Mouse (Mus musculus): ENCODE data around the gene Usp30.

Gene Usp30

DNA sequence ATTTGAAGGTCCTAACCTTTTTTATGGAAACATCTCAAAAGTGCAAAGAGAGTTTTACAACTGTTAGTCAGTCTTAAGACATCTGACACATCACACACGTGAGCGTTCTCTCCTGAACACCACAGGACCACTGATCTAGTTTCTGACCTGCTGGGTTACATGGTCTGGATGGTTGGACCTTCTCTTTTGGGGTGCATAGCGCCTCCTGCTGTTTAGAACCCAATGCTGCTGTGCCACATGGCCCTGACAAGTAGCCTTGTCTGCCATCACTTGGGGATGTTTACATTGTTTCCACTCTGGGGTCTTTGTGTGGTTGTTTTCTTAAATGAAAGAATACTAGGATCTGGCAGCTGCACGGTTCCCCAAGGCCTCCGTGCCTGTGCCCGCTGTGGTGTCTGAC, 48.1 kb downstream of the Usp30 start:
- in situ Hi-C loops (cut with MboI; ENCODE audit: low pct_unique_long_range_greater_than_20kb in 1 of 2, low sequenced_read_pairs in 2 of 2, unreplicated experiment in 1 of 2): no loop called here

DNA sequence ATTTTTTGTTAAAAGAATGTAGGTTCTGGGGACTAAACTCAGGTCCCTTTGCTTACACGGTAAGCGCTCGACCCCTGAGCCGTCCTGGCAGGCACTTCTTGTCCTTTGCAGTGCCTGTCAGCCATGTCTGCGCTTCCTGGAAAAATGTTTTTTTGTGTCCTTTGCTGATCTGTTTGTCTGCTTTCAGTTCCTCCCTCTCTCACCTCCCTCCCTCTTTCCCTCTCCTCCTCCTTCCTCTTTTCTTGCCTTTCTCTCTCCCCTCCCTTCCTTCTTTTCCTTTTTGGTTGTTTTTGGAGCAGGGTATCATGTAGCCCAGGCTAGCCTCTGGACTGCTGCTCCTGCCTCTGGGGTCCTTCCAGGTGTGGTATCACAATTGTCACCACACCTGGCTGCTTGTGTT, 49.8 kb downstream of the Usp30 start:
- in situ Hi-C loops (cut with MboI; ENCODE audit: low pct_unique_long_range_greater_than_20kb in 1 of 2, low sequenced_read_pairs in 2 of 2, unreplicated experiment in 1 of 2): no loop called here

DNA sequence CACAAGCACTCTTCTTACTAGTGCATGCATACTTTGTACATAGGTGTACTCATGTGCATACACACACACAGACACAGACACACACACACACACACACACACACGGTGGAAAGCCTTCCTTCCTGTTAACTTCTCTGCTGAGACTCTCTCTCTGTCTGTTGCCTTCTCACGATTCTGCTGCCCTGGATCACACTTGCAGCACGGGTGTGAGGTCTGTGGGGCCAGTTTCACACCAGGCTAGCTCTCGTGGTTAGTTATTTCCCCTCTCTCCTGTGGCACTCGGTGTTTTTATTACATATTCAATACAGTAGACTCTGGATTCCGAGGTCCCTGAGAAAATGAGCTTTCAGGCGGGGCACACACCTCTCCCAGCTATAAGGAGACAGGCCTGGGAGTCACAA, 51.3 kb downstream of the Usp30 start:
- in situ Hi-C loops (cut with MboI; ENCODE audit: low pct_unique_long_range_greater_than_20kb in 1 of 2, low sequenced_read_pairs in 2 of 2, unreplicated experiment in 1 of 2): no loop called here

DNA sequence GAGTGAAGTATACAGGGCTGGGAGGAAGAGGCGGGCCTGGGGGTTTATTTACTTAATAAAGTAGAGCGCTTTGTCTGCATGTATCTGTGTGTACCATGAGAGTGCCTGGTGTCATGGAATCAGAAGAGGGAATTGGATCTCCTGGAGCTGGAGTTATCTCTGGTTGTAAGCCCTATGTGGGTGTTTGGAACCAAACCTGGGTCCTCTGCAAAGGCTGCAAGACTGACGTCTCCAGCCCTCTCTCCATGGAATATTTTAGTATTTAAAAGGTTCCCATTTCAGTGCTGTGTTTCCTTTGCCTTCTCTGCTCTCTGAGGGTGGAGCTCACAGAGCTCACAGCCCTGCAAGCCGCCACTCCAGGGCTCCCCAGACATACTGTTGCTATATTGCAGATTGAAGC, 54.5 kb downstream of the Usp30 start:
- in situ Hi-C loops (cut with MboI; ENCODE audit: low pct_unique_long_range_greater_than_20kb in 1 of 2, low sequenced_read_pairs in 2 of 2, unreplicated experiment in 1 of 2): no loop called here

DNA sequence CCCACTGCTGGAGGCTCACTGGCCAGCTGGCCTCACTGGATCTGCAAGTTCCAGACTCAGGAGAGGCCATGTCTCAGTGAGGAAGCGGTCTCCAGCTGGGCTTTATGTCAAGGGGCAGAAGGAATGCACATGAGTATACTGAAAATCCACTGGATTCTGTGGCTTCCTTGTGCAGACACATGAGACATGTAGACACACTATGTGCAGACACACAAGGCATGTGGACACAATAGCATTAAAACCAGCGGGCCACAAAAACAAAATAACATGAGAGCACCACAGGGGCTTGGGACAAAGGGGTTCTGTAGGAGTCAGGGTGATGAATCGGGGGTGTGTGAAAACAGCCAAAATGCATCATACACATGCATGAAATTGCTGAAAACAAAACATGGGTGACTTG, 60.7 kb downstream of the Usp30 start:
- in situ Hi-C loops (cut with MboI; ENCODE audit: low pct_unique_long_range_greater_than_20kb in 1 of 2, low sequenced_read_pairs in 2 of 2, unreplicated experiment in 1 of 2): no loop called here

DNA sequence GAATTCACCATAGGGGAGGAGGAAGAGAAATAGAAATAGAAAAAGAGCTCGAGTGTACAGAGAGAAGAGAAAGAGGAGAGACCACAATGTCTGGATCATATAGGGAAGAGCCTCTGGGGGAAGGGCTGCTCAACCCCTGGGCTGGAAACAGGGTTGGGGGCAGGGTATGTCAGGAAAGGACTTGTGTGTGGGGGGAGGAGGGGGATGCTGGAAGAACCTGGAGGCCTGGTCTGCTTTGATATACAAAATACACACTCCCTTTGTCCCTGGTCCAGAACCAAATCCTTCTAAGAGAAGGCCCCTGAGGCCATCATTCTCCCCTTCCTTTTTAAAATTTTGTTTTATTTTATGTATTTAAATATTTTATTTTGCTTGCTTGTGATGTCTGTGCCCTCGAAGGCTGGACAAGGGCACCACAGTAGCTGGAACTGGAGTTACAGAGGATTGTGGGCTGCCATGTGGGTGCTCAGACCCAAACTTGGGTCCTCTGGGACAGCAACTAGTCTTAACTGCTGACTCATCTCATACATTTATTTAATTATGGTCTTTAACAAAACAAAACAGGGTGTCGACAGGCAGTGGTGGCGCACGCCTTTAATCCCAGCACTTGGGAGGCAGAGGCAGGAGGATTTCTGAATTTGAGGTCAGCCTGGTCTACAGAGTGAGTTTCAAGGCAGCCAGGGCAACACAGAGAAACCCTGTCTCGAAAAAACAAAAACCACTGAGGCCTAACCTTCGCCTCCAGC, 61.4 kb downstream of the Usp30 start:
- in situ Hi-C loops (cut with MboI; ENCODE audit: low pct_unique_long_range_greater_than_20kb in 1 of 2, low sequenced_read_pairs in 2 of 2, unreplicated experiment in 1 of 2): no loop called here

DNA sequence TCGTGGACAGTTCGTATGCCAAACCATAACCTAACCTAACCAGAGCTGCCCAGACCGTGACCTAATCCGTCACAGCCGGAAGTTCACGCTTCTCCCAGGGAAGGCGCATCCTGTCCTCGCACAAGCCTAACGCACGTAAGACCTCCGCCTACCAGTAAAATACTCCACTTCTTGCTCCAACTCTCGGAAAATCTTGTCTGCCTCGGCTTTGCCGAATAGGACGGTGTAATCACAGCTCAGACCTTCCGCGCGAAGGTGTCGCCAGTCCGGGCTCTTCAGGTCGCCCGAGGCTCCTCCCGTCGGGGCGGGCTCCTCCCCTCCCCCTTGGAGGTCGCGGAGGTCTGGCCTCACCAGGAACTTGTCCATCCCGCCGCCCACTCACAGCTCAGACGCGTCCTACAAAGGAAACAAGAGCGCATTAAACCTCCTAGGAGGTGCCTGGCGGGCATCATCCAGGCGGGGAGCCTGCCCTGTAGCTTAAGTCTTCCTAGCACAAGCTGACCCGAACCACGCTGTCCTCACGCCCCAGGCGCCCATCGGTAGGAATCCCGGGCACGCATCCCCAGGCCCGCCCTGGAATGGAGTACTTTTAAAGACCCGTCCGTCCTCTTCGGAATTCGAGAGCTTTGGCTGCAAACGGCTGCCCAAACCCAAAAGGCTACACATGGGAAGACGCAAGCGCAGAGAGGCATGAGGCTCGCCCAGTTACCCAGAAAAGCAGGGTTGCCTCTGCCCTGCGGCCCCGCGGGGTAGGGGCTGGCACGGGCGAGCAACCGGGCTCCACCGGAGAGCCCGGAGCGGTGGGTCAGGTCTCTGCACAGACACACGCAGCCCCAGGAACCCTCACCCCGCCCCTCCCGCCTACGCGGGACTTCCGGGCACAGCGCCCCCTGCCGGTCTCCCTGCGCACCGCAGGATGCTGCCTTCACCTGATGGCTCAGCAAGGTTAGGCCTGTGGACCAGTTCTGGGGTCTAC, 62.4 kb downstream of the Usp30 start, which contains the start of gene Alkbh2:
Gene Alkbh2, minus strand, starts transcription at position 845 of the 976 bp plus-strand sequence.
- in situ Hi-C loops (cut with MboI; ENCODE audit: low pct_unique_long_range_greater_than_20kb in 1 of 2, low sequenced_read_pairs in 2 of 2, unreplicated experiment in 1 of 2): no loop called here

DNA sequence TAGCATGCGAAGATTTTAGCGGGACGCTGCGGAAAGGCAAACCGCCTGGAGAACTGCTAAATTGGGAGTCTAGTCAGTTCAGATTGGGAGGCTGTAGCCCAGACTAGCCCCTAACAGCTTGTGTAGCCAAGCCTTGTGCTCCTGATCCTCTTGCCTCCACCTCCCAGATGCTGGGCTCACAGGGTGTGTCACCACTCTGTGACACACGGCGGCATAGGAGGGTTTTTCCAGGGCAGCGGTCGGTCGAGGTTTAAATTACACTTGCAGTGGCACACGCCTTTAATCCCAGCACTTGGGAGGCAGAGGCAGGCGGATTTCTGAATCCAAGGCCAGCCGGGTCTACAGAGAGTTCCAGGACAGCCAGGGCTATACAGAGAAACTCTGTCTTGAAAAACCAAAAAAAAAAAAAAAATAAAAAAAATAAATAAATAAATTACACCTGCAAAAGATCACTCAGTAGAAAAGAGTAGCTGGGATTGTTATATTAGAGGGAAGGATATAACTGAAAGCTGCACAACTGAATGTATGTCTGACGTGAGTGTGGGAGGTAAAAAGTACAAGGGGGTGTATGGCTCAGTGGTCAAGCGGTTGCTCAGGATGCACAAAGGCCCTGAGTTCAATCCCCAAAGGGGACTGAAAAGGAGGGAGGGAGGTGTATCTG, 64.4 kb downstream of the Usp30 start:
- in situ Hi-C loops (cut with MboI; ENCODE audit: low pct_unique_long_range_greater_than_20kb in 1 of 2, low sequenced_read_pairs in 2 of 2, unreplicated experiment in 1 of 2): no loop called here

DNA sequence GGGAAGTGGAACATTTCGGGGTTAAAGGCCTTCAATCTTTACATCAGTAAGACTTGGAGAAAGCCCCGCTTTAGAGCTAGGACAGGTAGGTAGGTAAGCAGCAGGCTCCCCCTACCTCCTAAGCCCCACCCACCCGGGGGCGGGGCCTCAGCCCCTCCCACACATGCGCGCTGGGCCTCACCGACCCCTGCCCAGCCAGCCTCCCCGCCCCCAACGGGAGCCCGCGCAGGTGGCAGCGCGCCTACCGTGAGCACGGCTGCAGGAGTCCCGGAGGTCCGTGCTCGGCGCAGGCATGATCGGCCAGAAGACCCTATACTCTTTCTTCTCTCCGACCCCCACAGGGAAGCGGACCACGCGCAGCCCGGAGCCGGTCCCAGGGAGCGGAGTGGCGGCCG, 64.9 kb downstream of the Usp30 start, which contains the start of gene Ung:
Gene Ung, plus strand, starts transcription at position 176 of the 395 bp plus-strand sequence.
- in situ Hi-C loops (cut with MboI; ENCODE audit: low pct_unique_long_range_greater_than_20kb in 1 of 2, low sequenced_read_pairs in 2 of 2, unreplicated experiment in 1 of 2): no loop called here

DNA sequence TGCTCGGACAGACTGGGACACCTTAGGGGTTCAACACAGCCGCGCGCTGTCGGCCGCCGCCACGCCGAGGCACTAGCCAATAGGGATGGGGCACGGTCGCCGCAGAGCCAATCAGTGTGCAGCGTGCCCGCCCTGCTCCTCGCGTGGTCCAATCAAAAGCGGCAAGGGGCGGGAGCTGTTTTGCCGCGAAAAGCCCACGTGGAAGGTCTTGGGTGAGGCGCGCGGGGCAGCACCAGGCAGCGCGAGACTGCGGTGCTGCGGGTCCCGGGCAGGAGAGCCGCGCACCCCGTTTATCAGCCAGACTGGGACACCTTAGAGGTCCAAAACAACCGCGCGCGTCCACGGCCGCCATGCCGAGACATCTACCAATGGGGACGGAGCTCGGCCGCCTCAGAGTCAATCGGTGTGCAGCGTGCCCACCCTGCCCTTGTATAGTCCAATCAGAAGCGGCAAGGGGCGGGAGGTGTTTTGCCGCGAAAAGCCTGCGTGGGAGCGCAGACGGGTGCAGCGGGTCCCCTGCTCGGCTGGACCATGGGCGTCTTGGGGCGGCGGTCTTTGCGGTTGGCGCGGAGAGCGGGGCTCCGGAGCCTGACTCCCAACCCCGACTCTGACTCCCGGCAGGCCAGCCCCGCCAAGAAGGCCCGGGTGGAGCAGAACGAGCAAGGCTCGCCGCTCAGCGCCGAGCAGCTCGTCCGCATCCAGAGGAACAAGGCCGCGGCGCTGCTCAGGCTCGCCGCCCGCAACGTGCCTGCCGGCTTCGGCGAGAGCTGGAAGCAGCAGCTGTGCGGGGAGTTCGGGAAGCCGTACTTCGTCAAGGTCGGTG, 65.6 kb downstream of the Usp30 start:
- in situ Hi-C loops (cut with MboI; ENCODE audit: low pct_unique_long_range_greater_than_20kb in 1 of 2, low sequenced_read_pairs in 2 of 2, unreplicated experiment in 1 of 2): no loop called here

DNA sequence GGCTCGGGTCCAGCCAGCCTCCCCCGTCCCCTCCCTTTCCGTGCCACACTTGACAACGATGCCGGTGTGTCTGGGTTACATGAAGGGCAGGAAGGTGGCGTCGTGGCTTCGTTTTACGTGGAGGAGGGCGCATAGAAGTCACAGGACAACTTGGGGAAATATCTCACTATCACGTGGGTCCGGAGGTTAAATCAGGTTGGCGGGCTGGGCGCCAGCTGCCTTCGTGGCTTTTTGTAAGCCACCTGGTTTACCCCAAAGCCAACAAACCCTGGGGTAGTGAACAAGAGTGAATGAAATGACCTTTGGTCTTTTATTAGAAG, 66.2 kb downstream of the Usp30 start:
- in situ Hi-C loops (cut with MboI; ENCODE audit: low pct_unique_long_range_greater_than_20kb in 1 of 2, low sequenced_read_pairs in 2 of 2, unreplicated experiment in 1 of 2): no loop called here

DNA sequence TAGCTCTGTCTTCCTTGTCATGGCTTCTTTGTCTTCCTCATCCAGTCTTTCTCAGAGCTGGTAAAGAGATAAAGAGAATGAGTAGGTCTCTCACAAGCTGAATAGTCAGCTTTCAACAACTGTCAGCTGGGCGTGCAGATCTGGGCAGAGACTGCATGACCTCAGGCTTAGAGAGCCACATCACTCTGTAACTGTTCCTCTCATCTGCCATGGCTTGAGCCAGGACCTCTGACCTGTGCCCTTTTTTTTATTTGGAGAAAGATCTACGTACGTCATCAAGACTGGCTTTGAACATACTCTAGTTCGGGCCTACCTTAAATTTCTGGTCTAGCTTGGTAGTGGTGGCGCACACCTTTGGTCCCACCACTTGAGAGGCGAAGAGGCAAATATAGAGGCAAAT, 67.6 kb downstream of the Usp30 start:
- in situ Hi-C loops (cut with MboI; ENCODE audit: low pct_unique_long_range_greater_than_20kb in 1 of 2, low sequenced_read_pairs in 2 of 2, unreplicated experiment in 1 of 2): no loop called here

DNA sequence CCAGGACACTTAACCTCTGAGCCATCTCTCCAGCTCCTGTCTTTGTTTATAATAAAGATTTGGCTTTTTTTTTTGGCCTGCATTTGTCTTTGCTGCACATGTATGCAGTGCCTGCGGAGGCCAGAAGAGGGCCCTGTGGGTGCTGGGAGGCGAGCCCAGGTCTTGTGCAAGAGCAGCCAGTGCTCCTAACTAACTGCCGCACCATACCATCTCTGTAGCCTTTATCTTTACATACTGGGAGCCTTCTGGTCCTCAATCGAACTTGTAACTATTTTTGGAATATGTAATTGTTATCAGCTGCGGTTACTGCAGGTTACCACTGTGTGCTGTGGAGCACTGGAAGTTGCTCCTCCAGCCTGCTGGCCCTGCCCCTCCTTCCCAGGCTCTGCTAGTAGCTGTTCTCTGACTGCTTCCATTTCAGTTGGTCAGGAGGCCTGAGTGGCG, 68.9 kb downstream of the Usp30 start:
- in situ Hi-C loops (cut with MboI; ENCODE audit: low pct_unique_long_range_greater_than_20kb in 1 of 2, low sequenced_read_pairs in 2 of 2, unreplicated experiment in 1 of 2): no loop called here

DNA sequence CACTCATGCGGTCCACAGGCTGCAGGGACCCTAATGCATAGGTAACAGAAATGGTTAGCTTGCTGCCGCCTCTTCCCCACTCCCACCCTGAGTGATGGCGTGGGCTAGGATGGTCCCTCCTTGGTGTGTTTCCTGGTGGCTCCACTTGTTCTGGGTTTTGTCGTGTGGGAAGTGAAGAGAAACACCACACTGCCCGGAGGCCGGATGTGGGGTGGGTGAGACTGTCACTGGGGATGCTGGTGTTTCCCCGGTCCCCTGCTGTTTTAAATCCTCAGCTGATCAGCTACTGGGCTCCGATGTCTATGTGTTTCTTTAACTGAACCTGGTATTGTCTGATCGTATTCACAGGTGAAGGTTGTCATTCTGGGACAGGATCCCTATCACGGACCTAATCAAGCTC, 70.3 kb downstream of the Usp30 start:
- in situ Hi-C loops (cut with MboI; ENCODE audit: low pct_unique_long_range_greater_than_20kb in 1 of 2, low sequenced_read_pairs in 2 of 2, unreplicated experiment in 1 of 2): no loop called here

DNA sequence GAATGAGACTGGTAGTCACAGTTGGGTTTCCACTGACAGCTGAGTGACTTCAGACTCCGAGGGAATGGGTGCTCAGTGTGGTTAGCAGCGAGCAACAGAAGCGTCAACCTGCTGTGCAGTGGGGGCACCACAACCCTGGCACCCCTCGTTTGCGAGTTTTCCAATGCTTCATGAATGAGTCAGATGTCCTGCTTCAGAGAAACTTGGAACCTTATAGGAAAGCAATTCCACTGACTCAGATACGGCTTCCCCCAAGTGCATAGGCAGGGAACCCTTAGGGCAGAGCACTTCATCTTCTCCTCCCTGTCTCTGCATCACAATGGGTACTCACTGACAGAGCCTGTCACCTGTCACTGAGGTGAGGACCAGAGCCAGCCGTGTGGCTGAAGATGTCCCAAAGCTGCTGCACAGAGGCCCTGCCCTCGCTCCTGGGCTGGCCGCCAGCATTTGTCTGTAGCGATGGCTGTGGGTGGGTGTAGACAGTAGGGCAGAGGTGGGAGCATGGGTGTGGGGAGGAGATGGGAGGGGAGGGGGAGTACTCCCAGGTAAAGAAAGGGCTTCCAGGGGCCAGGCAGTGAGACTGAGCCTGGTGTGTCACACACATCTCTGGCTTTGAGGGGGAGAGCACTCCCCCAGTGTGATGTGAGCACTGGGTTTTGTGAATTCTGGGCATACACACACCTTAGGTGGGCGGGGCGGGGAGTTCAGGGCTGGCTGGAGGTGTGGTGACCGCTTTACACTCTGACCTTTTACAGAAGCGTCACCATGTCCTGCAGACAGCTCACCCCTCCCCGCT, 72.4 kb downstream of the Usp30 start:
- in situ Hi-C loops (cut with MboI; ENCODE audit: low pct_unique_long_range_greater_than_20kb in 1 of 2, low sequenced_read_pairs in 2 of 2, unreplicated experiment in 1 of 2): no loop called here

DNA sequence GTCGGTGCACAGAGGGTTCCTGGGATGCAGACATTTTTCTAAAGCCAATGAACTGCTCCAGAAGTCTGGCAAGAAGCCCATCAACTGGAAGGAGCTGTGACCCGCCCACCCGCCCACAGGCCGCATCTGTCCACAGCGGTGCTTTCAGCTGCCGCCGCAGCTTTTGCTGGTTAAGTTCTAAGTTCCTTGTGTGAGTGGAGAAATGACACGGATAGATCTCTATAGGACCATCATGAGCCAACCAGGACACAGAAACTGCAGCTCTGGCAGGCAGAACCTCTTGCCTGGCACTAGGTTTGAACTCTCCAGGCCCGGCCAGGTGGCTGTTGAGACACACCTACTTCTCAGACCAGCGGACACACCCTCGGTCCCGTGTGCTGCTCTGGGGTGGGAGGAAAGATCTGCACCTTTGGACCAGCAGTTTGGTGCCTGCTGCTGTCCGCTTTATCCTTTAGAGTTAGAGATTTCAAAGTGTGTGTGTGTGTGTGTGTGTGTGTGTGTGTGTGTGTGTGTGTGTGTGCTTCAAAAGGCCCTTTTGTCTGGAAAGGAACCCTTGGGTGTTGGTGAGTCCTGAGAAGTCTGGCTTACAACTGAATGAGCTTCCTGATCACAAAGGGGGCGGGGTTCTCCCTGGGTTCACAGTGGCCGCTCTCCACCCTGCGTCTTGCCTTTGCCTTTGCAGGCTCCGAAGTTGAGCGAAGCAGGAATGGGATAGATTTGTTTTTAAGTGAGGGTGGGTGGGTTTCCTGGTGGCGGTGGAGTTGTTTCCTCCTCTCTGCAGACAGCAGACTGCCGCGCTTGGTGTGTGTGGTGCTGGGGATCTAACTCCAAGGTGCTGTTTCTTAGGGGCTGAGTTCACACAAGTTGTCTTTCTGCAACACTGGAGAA, 73.3 kb downstream of the Usp30 start:
- in situ Hi-C loops (cut with MboI; ENCODE audit: low pct_unique_long_range_greater_than_20kb in 1 of 2, low sequenced_read_pairs in 2 of 2, unreplicated experiment in 1 of 2): no loop called here

DNA sequence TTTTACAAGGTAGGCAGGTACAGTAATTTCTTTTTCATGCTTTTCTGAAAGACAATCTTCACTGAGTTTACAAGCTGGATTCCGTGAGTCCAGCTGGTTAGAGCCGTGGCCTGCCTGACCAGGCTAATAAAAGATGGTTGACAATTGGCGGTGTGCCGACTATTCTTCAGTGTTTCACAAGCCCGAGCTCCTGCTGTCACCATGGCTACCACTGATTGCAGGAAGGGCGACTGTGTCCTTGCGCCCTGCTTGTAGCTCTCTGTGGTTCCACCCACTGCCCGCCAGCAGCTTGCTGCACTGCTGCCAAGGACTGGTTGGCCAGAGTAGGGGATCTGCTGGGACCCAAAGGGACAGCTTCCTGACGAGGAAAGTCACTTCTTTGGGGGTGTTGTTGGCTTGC, 73.9 kb downstream of the Usp30 start:
- in situ Hi-C loops (cut with MboI; ENCODE audit: low pct_unique_long_range_greater_than_20kb in 1 of 2, low sequenced_read_pairs in 2 of 2, unreplicated experiment in 1 of 2): no loop called here

Measured in mouse embryonic stem cell (cell line).